Mouse (Mus musculus) fibroblast of lung, adult 2 months (primary cell): ENCODE data around the gene Arhgap28.
"Not testable (repeated sequence)": the region's sequence is repeated elsewhere in the genome, so short reads cannot be mapped to it uniquely, and the experiment has no call there.

ENCODE experiments used
- DNase-seq: peaks from one replicate; pipeline ENCODE4 v3.0.0-alpha.2; 2011; ENCODE audit warnings: low read depth

Arhgap28 gene

DNA sequence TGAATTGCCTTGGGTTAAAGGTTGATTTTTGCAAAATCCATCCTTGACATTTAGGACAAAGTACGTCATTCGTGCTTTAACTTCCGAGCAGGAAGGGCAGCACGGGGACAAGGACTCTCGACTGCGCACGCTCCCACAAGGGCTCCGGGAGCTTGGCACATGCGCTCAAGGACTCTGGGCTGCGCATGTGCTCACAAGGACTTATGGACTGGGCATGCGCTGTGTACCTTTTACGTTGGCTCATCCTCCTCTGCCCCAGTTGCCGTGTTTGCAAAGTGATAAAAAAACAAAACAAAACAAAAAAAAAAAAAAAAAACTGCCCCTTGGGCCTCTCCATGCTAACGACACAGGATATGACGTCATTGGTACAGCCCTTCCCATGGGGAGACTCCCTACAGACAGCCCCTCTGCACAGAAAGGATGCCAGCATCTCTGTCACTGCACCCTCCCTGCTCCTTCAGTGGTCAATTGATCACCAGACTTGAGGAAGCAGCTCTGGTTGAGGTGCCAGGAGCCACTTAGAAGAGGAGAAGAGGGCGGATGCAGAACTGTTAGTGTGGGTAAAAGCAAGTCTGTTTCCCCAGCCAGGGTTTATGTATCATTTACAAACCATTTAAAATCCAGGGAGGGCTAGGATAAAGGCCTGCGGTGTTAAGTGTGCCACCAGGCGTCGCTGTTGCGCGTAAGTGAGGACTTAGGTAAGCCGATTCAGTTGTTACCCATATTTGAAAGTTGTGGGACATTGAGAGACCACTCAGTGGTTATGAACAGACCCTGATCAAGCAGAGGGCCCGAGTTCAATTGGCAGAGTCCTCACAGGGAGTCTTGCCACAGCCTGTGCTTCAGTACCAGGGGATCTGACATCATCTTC is 134.0 kb downstream of the Arhgap28 start:
- peak; percentile 65 for DNase-seq

DNA sequence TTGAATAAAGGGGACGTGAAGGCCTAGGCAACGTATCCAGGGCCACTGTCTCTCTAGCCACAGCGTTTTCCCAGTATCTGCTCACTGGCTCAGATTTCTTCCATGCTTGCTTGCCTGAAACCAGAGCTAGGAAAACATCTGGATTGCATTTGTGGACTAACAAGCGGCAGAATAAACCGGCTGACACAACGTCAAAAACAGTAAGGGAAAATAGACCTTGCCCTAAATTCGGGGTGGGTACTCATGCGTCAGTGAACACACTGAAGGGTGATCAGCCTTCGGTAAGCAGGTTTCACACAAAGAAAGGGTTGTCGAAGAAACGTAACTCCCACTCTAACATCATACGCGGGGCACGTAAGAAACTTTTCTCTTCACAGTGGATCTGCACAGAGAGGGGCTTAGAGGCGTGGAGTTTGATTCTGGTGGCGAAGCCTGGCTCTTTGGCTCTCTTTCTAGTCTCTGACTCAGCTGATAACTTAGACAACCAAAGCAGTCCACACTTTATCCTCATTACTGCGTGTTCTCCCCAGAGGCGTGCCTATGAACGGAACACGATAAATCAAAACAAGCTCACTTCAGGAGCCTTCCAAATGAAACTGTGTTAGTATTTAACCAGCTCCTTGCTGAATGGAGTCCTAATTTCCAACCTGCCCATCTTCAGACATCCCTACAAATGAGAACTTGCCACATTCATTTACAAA is 137.2 kb downstream of the Arhgap28 start:
- peak; percentile 90 for DNase-seq

DNA sequence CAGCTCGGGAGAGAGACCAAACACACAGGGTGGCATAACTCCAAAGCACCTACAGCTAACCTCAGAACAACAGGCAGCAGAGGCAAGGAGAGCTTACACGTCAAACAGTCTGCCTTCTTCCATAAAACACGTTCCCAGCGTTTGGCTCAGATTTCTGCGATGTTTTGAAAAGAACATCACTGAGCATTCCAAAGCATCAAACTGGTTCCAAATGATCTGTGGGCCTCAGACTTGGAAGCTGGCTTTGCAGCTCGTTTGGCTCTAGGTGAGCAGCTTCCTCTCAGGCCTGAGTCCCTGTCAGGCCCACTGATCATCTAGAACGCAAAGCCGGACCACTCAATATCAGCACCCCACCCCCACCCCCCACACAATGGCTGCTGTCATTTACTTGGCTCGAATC is 137.9 kb downstream of the Arhgap28 start:
- DNase-seq: peak; percentile 38

DNA sequence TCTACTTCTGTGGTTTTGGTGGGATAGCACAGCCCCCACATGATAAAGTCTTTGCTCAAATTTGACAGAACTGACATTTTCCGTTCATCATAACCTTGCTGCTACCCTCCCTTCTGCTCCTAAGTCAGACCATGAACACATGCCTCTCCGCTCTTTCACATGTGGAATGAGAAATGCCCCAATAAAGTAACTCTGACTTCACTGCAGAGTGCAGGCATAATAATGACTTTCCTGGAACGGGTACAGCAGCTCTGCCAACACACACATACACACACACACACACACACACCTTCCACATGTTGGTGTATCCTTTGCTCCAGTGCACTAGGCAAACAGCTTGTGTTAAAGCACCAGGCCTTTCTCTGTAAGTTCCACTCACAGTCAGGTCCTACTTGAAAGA is 139.0 kb downstream of the Arhgap28 start:
- DNase-seq: no peak

DNA sequence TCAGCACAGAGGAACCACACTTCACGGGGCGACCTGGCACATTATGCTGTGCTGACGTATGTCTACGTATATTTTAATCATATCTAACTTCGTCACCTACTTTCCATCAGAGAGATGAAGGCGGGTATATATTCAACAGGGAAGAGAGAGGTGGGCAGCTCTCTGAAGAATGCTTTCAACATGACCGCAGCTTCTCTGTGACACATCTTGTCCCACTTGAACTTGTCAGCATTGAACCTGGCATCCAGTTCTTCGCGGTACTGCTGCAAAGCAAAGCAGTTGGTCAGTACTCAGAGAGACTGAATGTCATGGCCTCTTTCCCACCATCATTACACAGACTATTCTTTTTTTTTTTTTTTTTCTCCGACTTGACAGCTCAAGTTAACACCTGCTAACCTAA is 139.6 kb downstream of the Arhgap28 start:
- no peak for DNase-seq

DNA sequence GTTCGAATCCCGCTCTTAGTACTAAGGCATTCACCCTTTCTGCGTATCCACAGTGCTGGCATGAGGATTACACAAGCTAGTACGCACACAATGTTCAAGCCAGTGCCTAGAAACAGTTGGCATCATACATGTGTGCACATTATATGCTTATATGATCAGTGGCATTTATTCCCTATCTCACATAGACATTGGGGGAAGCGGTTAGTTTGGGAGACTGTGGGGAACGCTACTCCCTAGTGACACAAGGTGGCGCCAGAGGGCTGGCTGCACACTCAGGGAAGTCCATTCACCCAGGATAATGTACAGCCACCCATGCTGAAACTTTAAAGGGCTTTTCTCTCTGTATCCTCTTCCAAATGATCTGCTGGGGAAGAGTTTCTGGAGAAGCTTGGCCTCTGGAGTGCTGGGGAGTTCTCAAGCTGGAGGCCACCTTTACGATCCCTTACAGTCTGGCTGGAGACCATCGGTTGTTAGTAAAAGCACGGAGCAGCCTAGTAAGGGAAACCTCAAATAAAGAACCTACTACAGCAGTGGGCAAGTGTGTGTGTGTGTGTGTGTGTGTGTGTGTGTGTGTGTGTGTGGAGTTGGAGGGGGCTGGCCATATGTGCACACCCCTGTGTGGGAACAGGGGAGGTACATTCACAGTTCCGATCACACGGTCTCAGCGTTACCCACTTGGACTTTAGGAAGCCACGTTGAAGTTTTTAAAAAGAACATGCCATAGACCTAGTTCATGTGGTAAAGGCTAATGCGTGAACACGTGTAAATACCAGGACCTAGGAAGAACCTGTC is 142.0 kb downstream of the Arhgap28 start:
- no peak for DNase-seq

DNA sequence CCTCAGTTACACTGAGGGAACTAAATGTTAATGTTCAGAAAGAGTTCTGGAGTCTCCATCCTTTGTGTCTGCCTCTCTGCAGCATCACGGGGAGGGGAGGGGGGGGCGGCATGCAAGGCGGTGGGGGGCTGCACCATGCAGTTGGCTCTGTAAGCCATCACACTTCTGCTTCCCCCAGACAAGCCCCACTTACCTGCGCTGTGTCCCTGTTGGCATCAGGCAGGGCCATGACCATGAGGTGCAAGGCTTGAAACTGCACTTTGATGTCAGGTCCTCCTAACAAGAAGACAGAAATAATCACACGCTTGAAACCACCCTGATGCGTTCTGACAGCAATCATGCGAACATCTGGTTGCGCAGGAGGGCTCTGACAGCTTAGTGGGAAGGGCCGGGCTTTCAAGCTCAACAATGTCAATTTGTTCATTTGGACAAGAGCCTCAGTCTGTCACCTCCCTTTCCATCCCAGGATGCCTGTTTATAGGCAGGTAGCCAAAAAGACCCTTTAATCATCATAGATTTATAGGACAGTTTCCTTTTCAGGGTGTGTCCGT is 142.8 kb downstream of the Arhgap28 start:
- DNase-seq: no peak

DNA sequence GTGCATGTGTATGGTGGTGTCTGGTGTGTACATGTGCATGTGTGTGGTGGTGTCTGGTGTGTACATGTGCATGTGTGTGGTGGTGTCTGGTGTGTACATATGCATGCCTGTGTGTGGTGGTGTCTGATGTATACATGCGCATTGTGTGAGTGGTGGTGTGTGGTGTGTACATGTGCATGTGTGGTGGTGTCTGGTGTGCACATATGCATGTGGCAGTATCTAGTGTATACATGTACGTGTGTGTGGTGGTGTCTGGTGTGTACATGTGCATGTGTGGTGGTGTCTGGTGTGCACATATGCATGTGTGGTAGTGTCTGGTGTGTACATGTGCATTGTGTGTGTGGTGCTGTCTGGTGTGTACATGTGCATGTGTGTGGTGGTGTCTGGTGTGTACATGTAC is 162.4 kb downstream of the Arhgap28 start:
- not testable (repeated sequence) for DNase-seq

DNA sequence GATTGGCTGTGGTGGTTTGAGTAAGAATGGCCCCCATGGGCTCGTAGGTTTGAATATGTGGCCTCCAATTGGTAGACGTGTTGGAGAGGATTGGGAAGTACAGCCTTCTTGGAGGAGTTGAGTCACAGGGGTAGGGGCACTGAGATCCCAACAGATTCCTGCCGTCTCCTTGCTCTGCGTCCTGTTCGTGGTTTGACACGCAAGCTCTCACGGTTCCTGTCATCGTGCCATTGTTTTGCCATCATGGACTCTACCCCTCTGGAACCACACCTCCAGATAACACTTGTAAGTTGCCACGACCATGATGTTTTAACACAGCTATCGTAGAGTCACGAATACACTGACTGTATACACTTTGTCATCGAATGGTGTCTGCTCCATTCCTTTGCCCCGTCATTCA is 165.0 kb downstream of the Arhgap28 start:
- no peak for DNase-seq

DNA sequence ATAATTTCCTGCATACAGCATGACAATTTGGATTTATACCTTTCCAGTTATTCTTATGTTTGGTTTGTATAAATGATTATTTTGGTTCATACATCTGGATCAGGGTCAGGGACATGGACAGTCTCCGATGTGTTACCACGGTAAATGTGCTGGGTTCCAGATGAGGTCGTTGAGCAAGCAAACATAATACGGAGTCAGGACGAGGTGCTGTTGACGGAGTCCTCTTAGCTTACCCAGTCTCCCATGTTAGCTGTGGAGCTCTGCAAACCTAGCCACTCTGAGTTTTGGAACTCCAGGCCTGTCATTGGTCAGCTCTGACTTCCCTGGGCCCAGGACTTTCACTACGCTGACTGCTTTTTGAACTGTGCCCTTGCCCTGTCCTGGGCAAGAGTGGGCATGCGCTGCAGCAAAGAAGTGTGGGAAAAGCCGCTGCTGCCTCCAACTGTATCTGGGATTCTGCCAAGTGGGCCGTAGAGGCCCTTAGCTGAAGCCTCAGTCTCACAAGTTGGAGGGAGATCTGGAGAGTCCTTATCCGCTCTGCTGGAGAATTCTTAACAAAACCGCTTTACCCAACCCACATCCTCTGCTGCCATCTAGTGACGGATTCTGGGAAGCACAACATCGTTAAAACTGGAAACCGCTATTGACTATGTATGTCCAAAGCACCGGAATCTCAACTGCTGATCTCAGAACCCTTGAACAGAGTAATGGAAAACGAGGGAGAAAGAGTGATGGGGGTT is 166.4 kb downstream of the Arhgap28 start:
- DNase-seq: peak; percentile 34

DNA sequence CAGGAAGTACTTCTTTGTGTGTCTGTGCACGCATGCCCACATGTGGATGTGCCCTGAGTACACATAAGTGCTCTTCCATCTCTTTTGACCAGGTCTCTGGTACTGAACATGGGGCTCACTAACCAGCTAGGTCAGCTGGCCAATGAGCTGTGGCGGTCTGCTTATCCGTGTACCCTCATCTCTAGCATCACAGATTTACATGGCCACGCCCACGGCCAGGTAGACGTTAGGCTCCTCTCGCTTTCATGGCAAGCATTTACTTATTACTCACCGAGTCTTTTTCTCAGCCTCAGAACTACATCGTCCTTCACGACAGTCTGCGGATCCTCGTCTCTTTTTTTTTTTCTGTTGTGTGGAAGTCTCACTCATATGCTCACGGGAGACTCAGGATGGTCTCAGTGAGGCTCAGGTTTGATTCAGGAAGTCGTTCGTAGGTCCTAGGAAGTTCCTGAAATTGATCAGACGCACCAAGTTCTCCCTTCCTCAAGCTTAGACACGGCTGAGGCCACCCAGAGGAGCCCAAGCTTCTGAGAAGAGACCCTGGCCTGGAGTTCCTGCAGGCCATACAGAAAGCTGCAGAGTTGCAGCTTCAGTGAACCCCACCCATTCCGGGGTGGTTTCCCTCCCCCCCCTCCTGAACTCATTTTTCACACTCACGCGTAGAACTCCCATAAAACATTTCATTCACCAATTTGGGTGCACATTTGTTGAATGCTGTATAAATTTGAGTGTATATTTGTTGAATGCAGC is 167.6 kb downstream of the Arhgap28 start:
- no peak for DNase-seq

DNA sequence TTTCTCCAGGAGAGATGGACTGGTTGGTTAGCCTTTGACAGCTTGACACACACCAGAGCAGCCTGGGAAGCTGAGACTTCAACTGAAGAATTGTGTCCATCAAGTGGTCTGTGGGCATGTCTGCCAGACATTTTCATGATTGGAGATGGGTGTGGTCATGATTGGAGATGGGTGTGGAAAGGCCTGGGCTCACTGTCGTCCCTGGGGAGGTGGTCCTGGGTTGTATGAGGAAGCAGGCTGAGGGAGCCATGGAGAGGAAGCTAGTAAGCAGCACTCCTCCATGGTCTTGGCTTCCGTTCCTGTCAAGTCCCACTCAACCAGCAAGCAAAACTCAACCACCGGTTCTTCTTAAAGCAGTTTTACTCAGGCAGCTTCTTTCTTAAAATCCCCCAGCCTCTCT is 176.5 kb downstream of the Arhgap28 start:
- DNase-seq: no peak

DNA sequence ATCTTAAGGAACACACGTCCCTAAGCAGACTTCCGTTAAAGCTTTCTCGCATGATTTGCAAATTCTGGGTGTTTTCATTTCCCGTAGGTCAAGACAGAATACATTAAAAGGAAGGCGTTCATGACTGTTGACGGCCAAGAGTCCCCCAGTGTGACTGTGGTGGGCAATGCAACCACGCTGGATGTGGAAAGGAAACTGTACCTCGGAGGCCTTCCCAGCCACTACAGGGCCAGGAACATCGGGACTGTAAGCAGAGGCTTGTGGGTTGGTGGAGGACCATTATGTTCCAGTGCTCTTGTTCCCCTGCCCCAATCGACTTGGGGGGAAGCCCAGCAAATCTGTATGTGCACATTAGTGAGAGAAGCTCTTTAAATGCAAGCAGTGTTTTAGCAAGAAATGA is 187.0 kb downstream of the Arhgap28 start:
- DNase-seq: no peak

DNA sequence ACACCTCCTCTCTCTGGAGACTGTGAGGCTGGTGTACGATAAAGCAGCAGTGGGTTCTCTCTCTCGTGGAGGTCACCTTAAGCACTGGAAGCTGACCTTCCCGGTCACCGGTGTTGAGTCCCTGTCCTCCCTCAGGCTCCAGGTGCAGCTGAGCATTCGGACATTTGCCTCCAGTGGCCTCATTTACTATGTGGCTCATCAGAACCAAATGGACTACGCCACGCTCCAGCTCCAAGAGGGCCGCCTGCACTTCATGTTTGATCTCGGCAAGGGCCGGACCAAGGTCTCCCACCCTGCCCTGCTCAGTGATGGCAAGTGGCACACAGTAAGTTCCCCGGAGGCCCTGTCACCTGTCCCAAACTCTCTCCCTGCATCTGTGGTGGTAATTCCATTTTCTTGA is 188.2 kb downstream of the Arhgap28 start:
- no peak for DNase-seq

DNA sequence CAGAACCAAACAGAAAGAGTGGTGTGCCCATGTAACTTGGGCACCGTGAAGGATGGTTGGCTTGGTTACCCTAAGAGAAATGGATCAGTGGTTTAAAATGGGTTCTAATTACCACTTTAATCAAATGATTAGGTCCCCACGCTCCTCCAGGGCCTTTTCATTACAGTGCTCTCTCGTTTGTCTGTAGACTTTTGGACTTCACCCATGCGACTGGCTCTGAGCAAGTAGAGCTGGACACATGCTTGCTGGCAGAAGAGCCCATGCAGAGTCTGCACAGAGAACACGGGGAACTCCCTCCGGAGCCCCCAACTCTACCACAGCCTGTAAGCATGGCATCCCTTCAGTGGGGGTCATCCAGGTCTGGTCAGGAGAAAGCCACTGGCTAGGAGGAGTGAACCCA is 190.3 kb downstream of the Arhgap28 start:
- DNase-seq: no peak

DNA sequence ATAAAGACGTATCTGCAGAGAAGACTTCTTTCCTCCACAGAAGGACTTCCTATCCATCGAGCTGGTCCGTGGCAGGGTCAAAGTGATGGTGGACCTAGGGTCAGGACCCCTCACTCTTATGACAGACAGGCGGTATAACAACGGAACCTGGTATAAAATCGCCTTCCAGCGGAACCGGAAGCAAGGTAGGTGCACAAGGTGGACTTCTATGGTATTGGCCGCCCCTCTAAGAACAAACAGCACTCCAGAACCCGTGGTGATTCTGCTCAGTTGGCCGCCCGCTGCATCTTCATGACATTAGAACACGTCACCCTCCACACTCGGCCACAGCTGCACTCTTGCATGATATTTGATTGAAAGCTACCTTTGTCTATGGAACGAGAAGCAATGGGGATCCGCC is 194.7 kb downstream of the Arhgap28 start:
- DNase-seq: no peak
